Mouse (Mus musculus) heart, embryonic 12.5 days (tissue): ENCODE measurements at regions not wholly inside any gene's neighbourhood (a gene's known extent, or its start where the extent isn't known, plus 50 kb on each side); places are given as distances from the start of the nearest gene placed in this dataset.
A peak's percentile ranks its signal among the peaks of the same experiment; 100 is the strongest.

ENCODE experiments used
- ATAC-seq: fragments of 200-750 bp; cut with Nextera tagmentation; 2 replicates; pipeline ENCODE4 v1.8.0; 2017; ENCODE audit warnings: moderate TSS enrichment, moderate library complexity; ENCODE audit not compliant: insufficient number of reproducible peaks, low FRiP score
- H3K27ac ChIP-seq: fragments of 300-500 bp; sonication (generic); 2 replicates; pipeline ENCODE4 v1.5.1; 2016; ENCODE audit warnings: mild to moderate bottlenecking, moderate library complexity; ENCODE audit not compliant: poor library complexity, severe bottlenecking
- H3K27me3 ChIP-seq: fragments of 300-500 bp; sonication (generic); replicated peaks from 2 replicates; pipeline ENCODE4 v1.6.1; 2016; ENCODE audit warnings: mild to moderate bottlenecking, moderate library complexity
- H3K36me3 ChIP-seq: fragments of 300-500 bp; sonication (generic); 2 replicates; pipeline ENCODE4 v1.6.1; 2016; ENCODE audit warnings: mild to moderate bottlenecking, moderate library complexity
- H3K4me1 ChIP-seq: fragments of 300-500 bp; sonication (generic); replicated peaks from 2 replicates; pipeline ENCODE4 v1.6.1; 2016; ENCODE audit warnings: mild to moderate bottlenecking
- H3K4me2 ChIP-seq: fragments of 300-500 bp; sonication (generic); 2 replicates; pipeline ENCODE4 v1.6.1; 2016; ENCODE audit warnings: mild to moderate bottlenecking, moderate library complexity
- H3K4me3 ChIP-seq: fragments of 300-500 bp; sonication (generic); 2 replicates; pipeline ENCODE4 v1.5.1; 2016; ENCODE audit warnings: mild to moderate bottlenecking
- H3K9ac ChIP-seq: fragments of 300-500 bp; sonication (generic); 2 replicates; pipeline ENCODE4 v1.6.1; 2016; ENCODE audit warnings: mild to moderate bottlenecking, moderate library complexity
- H3K9me3 ChIP-seq: fragments of 300-500 bp; sonication (generic); replicated peaks from 2 replicates; pipeline ENCODE4 v1.6.1; 2016; ENCODE audit warnings: mild to moderate bottlenecking, moderate library complexity
- WGBS: fragments of 180-500 bp; shearing (Covaris S2); methylation state at CpG from one replicate; pipeline ENCODE4 v1.1.7; 2016; 5-methylcytosine and 5-hydroxymethylcytosine counted together

DNA sequence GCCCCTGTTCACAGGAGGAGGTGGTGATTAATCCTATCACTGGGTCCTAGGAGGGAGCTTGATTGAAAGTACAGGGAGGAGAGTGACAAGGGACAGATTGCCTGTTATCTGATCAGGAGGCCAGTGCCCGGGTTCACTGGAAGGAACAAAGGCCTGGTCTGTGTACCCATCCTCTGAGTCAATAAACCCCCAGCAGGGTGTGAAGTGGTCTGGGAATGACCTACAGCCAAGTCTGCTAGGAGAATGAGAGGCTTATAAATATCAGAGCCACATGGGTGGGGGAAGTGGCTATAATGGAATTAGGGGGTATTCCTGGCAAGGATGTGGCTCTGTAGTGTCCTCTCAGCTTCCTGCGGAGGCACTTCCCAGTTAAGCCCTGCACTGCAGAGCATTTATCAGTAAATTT, 296.0 kb downstream of the Nuf2 start:
- ATAC-seq: peak; percentile 53; the same call in 1 of the 2 replicates
- WGBS: 4% methylated on average over 2 of the region's 2 CpGs
- Histone ChIP-seq H3K4me2 (no peak overlapping the region), H3K9me3 (no peaks in the 10 kb centered on the region), H3K9ac (no peak overlapping the region), H3K4me1 (peaks cover 24% of the 10 kb centered on the region), H3K27me3 (no peaks in the 10 kb centered on the region), H3K36me3 (no peaks in the 10 kb centered on the region), H3K27ac (no peak overlapping the region), H3K4me3 (no peak overlapping the region)

DNA sequence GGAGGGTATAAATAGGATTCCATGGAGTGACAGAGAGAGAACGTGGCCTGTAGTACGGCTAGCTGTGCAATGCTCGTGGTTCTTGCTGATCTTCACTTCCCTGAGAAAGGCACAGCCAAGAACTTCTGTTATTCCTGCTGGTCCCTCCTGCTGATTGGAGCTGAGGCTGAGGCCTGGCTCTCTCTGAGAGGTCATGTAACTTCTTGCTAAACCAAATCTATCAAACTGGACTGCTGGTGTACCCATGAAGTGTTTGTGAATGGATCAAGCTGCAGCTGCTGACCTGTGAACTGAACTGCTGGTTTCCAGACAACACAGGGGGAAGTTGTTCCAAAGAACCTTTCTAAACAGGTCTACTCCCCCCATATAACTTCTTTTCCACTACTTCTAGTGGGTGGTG, 297.9 kb downstream of the Nuf2 start:
- H3K27me3 ChIP-seq: no peaks in the 10 kb centered on the region
- H3K36me3 ChIP-seq: no peaks in the 10 kb centered on the region
- H3K9ac ChIP-seq: no peak overlapping the region
- H3K4me1 ChIP-seq: peaks cover 17% of the 10 kb centered on the region
- no peaks in the 10 kb centered on the region for H3K9me3 ChIP-seq
- ATAC-seq: no peak
- H3K4me3 ChIP-seq: no peak overlapping the region
- H3K27ac ChIP-seq: no peak overlapping the region
- no peak overlapping the region for H3K4me2 ChIP-seq
- 75% methylated on average over 3 of the region's 3 CpGs for WGBS

DNA sequence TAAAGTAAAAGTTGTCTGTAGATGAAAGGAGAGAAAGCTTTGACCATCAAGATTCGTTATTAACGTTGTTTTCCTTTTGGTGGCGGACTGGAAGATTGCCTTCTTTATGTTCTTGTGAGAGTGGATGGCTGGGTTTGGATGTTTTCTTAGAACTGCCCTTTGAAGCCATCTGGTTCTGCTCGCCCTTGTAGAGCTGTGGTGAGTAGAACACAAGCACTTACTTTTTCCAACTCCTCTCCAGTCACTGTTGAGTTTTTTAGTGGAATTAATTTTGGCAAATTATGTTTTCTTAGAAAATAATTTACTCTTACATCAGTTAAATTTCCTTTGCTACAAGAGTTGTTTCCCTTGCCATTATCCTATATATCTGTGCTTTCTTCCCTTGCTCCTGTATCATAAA, 301.2 kb downstream of the Nuf2 start:
- no peak overlapping the region for H3K4me3 ChIP-seq
- no peaks in the 10 kb centered on the region for H3K36me3 ChIP-seq
- no peak overlapping the region for H3K4me2 ChIP-seq
- peaks cover 2% of the 10 kb centered on the region for H3K4me1 ChIP-seq
- H3K27me3 ChIP-seq: no peaks in the 10 kb centered on the region
- H3K27ac ChIP-seq: no peak overlapping the region
- H3K9ac ChIP-seq: no peak overlapping the region
- no peak for ATAC-seq
- WGBS: 68% methylated on average over 4 of the region's 4 CpGs
- H3K9me3 ChIP-seq: peaks cover 10% of the 10 kb centered on the region; the same call in 1 of the 2 replicates

DNA sequence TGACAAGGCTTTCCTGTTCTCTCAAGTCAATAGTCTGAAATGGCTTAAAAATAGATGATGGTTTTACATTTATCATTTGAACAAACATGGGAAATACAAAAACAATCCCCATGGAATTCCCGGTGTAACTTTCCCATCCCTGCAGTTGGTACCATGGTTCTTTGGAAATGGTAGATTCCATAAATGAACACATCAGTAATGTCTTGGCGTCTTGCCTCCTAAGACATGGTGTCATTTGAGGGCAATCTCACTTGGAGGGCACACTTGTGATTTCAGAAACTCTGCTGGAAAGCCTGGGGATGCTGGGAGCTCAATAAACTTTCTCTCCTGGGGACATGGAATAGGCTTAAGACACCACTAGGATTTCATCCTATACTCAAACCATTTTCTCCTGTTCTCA, 306.8 kb downstream of the Nuf2 start:
- Histone ChIP-seq H3K36me3 (no peaks in the 10 kb centered on the region), H3K4me2 (no peak overlapping the region), H3K9ac (no peak overlapping the region), H3K27me3 (no peaks in the 10 kb centered on the region), H3K27ac (no peak overlapping the region), H3K4me3 (no peak overlapping the region), H3K9me3 (peaks cover 10% of the 10 kb centered on the region; the same call in 1 of the 2 replicates), H3K4me1 (no peaks in the 10 kb centered on the region)
- no peak for ATAC-seq
- 78% methylated on average over 2 of the region's 2 CpGs for WGBS

DNA sequence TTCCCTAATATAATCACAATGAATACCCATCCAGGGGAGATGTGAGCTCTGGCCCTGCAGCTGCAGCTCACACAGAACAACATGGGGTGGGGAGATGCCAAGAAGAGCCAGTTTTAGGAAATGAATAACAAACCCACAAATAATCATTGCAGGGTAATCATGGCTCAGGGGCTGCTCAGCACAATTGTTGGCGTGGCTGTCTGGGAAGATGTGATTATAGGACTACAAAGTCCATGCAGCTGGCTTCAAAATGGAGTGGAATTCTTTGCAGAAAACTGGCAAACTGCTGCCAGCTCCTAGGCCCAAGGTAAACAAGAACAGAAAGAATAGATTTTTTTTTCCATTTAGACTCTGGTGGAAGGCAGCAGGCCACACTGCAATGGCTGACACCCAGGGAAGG, 343.6 kb downstream of the Nuf2 start:
- Histone ChIP-seq H3K4me1 (no peaks in the 10 kb centered on the region), H3K36me3 (no peaks in the 10 kb centered on the region), H3K4me2 (no peak overlapping the region), H3K9ac (no peak overlapping the region), H3K9me3 (no peaks in the 10 kb centered on the region), H3K4me3 (no peak overlapping the region), H3K27me3 (no peaks in the 10 kb centered on the region), H3K27ac (no peak overlapping the region)
- 63% methylated on average over 1 of the region's 1 CpGs for WGBS
- no peak for ATAC-seq

DNA sequence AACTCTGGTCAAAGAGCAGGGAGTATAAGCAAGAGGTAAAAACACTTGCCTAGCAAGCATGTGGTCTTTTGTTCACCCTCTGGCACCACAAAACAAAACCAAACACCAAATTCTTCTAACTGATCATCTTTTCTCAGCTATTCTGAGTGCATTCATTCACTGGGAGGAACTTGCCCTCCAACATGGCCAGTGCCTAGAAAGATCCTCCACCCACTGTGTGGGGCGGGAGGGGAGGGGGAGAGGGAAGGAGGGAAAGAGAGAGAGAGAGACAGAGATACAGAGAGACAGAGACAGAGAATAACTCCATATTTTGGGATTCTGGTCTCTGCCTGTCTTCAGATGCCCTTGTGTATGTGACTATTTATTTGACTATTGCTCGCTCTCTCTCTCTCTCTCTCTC, 360.9 kb downstream of the Nuf2 start:
- Histone ChIP-seq H3K4me3 (no peak overlapping the region), H3K27me3 (no peaks in the 10 kb centered on the region), H3K4me2 (no peak overlapping the region), H3K4me1 (no peaks in the 10 kb centered on the region), H3K27ac (no peak overlapping the region), H3K9me3 (no peaks in the 10 kb centered on the region), H3K9ac (no peak overlapping the region), H3K36me3 (no peaks in the 10 kb centered on the region)
- ATAC-seq: no peak
- 80% methylated on average over 2 of the region's 2 CpGs for WGBS

DNA sequence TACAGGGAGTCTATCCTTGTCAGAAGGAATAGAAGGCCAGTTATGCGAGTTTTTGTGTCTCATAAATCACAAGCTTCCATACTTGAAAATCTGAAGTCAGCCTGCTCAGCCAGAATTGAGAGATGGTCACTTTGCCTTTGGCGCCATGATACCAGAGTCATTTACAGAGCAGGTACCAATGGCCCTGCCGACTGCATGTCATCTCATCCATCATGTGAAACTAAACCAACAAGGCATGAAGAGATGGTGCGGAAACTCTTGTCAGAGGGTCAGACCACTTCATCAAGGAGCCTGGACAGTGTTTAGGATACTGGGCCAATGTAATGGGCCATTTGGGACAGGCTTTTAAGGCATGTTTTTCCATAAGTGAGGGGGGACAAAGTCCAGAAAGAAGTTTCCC, 363.2 kb downstream of the Nuf2 start:
- no peak for ATAC-seq
- Histone ChIP-seq H3K4me2 (no peak overlapping the region), H3K9ac (no peak overlapping the region), H3K27ac (no peak overlapping the region), H3K27me3 (no peaks in the 10 kb centered on the region), H3K9me3 (no peaks in the 10 kb centered on the region), H3K36me3 (no peaks in the 10 kb centered on the region), H3K4me3 (no peak overlapping the region), H3K4me1 (no peaks in the 10 kb centered on the region)
- WGBS: 77% methylated on average over 4 of the region's 4 CpGs

DNA sequence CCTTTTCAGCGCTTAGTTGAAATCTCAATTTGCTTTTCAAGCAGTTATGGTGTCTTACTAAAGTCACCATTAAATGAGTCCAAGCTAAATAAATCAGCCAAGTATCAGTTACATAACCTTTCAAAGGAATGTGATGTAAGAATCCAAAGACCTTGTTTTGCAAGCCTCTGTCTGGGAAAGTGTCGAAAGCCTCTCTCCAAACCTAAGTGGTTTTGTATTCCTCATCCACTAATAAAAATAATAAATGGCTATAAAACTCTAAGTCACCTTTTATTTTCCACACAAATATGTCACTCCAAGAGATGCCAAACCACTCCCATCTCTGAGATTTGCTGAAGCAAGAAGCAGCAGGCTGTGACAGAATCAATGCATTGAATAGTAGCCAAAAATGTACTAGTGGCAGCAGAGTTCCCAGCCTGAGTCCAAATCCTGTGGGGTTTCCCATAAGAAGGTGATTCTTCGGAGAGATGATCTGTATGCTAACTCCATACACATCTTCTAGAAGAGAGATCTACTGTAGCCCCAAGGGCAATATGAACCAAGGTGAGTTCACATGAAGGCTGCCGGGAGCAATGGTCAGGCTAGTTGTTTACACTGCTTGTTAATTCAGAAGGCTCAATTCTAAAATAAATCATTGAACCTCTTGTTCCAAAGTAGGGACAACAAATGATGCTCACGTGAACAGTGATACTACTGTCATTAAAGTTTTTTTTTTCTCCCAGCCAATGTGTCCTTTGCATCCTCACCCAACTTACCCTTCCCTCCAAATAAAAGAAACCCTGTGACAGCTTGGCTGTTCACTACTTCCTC, 365.0 kb downstream of the Nuf2 start:
- Histone ChIP-seq H3K4me2 (no peak overlapping the region), H3K4me1 (no peaks in the 10 kb centered on the region), H3K27me3 (no peaks in the 10 kb centered on the region), H3K4me3 (no peak overlapping the region), H3K9me3 (no peaks in the 10 kb centered on the region), H3K27ac (no peak overlapping the region), H3K9ac (no peak overlapping the region), H3K36me3 (no peaks in the 10 kb centered on the region)
- WGBS: 77% methylated on average over 5 of the region's 5 CpGs
- no peak for ATAC-seq

DNA sequence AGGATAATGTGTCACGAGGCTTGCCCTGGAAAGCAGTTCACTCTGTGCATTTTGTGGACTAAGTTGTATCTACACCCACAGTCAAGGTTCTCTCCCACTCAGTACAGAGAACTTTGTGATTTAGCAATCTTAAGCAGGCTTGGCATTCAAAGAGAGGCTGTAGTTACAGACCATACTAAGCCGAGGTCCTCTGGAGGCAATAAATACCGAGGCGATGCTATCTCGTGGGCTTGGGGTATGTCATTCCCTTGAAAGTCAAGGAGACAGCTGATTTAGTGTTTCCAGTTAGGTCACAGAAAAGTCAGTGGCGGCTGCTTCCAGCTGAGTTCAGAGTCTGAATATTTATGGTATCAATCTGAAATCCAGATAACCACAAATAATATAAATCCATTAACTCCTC, 370.4 kb downstream of the Nuf2 start:
- WGBS: 28% methylated on average over 6 of the region's 6 CpGs
- Histone ChIP-seq H3K4me2 (no peak overlapping the region), H3K36me3 (no peaks in the 10 kb centered on the region), H3K4me1 (peaks cover 6% of the 10 kb centered on the region), H3K9me3 (no peaks in the 10 kb centered on the region), H3K9ac (no peak overlapping the region), H3K4me3 (no peak overlapping the region), H3K27ac (no peak overlapping the region), H3K27me3 (no peaks in the 10 kb centered on the region)
- ATAC-seq: no peak

DNA sequence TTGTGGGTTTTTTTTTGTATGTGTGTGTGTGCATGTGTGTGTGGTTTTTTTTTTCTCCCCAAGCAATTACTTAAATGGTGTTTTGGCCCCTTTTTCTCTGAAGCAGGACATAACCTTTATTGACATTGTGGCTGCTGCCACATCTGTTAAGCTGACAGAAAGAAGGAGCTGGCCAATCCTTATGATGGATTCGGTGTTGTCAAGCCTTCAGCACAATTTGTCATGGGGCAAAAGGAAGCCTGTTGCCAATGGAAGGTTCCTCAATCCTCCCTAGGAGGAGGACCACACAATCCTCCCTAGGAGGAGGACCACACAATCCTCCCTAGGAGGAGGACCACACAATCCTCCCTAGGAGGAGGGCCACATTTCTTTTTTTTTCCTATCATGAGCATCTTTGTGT, 371.0 kb downstream of the Nuf2 start:
- Histone ChIP-seq H3K36me3 (no peaks in the 10 kb centered on the region), H3K9me3 (no peaks in the 10 kb centered on the region), H3K9ac (no peak overlapping the region), H3K4me3 (no peak overlapping the region), H3K27ac (no peak overlapping the region), H3K4me2 (no peak overlapping the region), H3K4me1 (peaks cover 6% of the 10 kb centered on the region), H3K27me3 (no peaks in the 10 kb centered on the region)
- ATAC-seq: no peak
- 68% methylated on average over 1 of the region's 1 CpGs for WGBS

DNA sequence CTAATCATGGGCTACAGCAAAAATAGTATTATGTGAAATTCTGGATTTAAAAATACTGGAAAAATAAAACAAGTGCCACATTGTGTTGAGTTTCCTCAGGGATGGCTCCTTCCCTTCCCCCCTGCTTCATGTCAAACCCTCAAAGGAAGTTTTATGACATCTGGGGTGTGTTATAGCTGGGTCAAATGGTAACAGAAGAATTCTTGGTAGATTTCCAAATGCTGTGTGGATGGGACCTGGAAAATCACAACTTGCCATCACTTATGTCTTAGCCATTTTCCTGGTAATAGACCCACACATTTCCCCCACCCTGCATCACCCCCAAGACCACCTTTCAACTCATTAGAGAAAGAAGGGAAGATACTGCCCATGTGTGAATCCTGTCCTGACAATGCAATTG, 371.5 kb downstream of the Nuf2 start:
- Histone ChIP-seq H3K36me3 (no peaks in the 10 kb centered on the region), H3K27me3 (no peaks in the 10 kb centered on the region), H3K27ac (no peak overlapping the region), H3K9ac (no peak overlapping the region), H3K4me2 (no peak overlapping the region), H3K9me3 (no peaks in the 10 kb centered on the region), H3K4me3 (no peak overlapping the region), H3K4me1 (peaks cover 6% of the 10 kb centered on the region)
- ATAC-seq: no peak

DNA sequence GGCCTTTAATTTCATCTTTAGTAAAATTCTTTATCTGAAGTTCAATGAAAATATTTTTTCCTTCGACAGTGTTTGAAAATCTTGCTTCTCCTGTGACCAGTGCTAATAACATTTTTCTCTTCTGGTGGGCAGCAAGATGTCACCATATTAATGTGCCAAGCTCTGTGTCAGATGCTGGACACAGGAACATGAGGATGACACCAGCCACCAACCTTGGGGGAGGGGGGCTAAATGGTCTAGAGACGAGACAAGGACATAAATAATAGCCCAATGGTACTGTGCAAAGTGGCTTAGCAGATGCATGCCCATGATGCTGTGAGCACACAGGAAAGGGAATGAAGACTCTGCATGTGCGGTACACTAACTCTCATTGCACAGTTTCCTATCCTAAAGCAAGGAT, 373.8 kb downstream of the Nuf2 start:
- Histone ChIP-seq H3K9me3 (no peaks in the 10 kb centered on the region), H3K4me2 (no peak overlapping the region), H3K36me3 (no peaks in the 10 kb centered on the region), H3K27me3 (no peaks in the 10 kb centered on the region), H3K4me3 (no peak overlapping the region), H3K4me1 (peaks cover 6% of the 10 kb centered on the region), H3K27ac (no peak overlapping the region), H3K9ac (no peak overlapping the region)
- WGBS: 80% methylated on average over 3 of the region's 3 CpGs
- ATAC-seq: no peak
